Mouse (Mus musculus) liver, adult 2 months (tissue): ENCODE results near the gene Schip1. TPM values are rescaled to one million over a fixed set of nuclear protein-coding genes. Genes with fewer than 3 reads are reported as not detected.

Source experiments
- DNase-seq: peaks from one replicate; pipeline ENCODE4 v3.0.0-alpha.2; 2011; ENCODE audit warnings: low read depth, low spot score; ENCODE audit errors: extremely low read depth
- H3K27ac ChIP-seq: fragments of 200-500 bp; replicated peaks from 2 replicates; pipeline ENCODE4 v1.5.1; 2012; ENCODE audit warnings: low read depth, mild to moderate bottlenecking, control low read depth, inconsistent platforms, low read length; ENCODE audit not compliant: insufficient read depth
- H3K27me3 ChIP-seq: fragments of 200-500 bp; 2 replicates; pipeline ENCODE4 v1.6.1; 2012; ENCODE audit warnings: mild to moderate bottlenecking, moderate library complexity, low read length, inconsistent platforms; ENCODE audit not compliant: control insufficient read depth, insufficient read depth
- H3K36me3 ChIP-seq: fragments of 200-500 bp; 2 replicates; pipeline ENCODE4 v1.6.1; 2012; ENCODE audit warnings: low read length, inconsistent platforms; ENCODE audit not compliant: control insufficient read depth, insufficient read depth
- H3K4me1 ChIP-seq: fragments of 200-500 bp; 2 replicates; pipeline ENCODE4 v1.6.1; 2011; ENCODE audit warnings: low read length; ENCODE audit not compliant: control insufficient read depth, insufficient read depth
- H3K4me3 ChIP-seq: fragments of 200-500 bp; 2 replicates; pipeline ENCODE4 v1.5.1; 2011; ENCODE audit warnings: low read depth, mild to moderate bottlenecking, control low read depth, low read length, moderate library complexity; ENCODE audit not compliant: insufficient read depth
- H3K79me2 ChIP-seq: fragments of 200-500 bp; 2 replicates; pipeline ENCODE4 v1.6.1; 2012; ENCODE audit warnings: inconsistent platforms, mild to moderate bottlenecking, low read length, moderate library complexity; ENCODE audit not compliant: control insufficient read depth, insufficient read depth
- H3K9ac ChIP-seq: fragments of 200-500 bp; 2 replicates; pipeline ENCODE4 v1.6.1; 2012; ENCODE audit warnings: low read depth, mild to moderate bottlenecking, control low read depth, inconsistent platforms, low read length
- CTCF ChIP-seq: fragments of 200-500 bp; IDR thresholded peaks from 2 replicates; pipeline ENCODE4 v1.5.1; 2011; ENCODE audit warnings: low read depth, low read length, control low read depth
- POLR2A ChIP-seq: fragments of 200-500 bp; IDR thresholded peaks from 2 replicates; pipeline ENCODE4 v1.6.1; 2011; ENCODE audit warnings: low read length, control low read depth; ENCODE audit not compliant: insufficient read depth; ENCODE audit errors: extremely low read depth
- WGBS: fragments of 180-500 bp; shearing (Covaris S2); methylation state at CpG from one replicate; pipeline ENCODE4 v1.1.7; 2018; 5-methylcytosine and 5-hydroxymethylcytosine counted together
- polyA plus RNA-seq: library from polyadenylated mRNA; depleted of rRNA; stranded (reverse); fragments of >200 nt; gene quantifications from 2 replicates; pipeline ENCODE4 v1.2.3, GENCODE M21; 2012
- total RNA-seq: library from RNA; depleted of rRNA; stranded (reverse); fragments of >200 nt; gene quantifications from 2 replicates; pipeline ENCODE4 v1.2.3, GENCODE M21; 2014

The Schip1 gene
- total and polyA plus RNA-seq, 2 experiments: 0.48 to 1.6 TPM

GRCm38 (mm10) chr3:68531908-68532307 lies 467.3 kb downstream of the Schip1 start:
- Histone ChIP-seq H3K9ac (no peak overlapping the region), H3K79me2 (no peaks in the 10 kb centered on the region; the same call in 1 of the 2 replicates), H3K4me1 (no peaks in the 10 kb centered on the region), H3K27me3 (no peaks in the 10 kb centered on the region), H3K36me3 (no peaks in the 10 kb centered on the region), H3K27ac (no peak overlapping the region), H3K4me3 (no peak overlapping the region)
- no peak for TF ChIP-seq CTCF
- TF ChIP-seq POLR2A: no peak
- no peak for DNase-seq
- 93% methylated on average over 4 of the region's 4 CpGs for WGBS

GRCm38 (mm10) chr3:68534571-68535051 lies 470.0 kb downstream of the Schip1 start:
- no peaks in the 10 kb centered on the region for H3K36me3 ChIP-seq
- 14% methylated on average over 7 of the region's 7 CpGs for WGBS
- no peak overlapping the region for H3K4me3 ChIP-seq
- H3K27me3 ChIP-seq: no peaks in the 10 kb centered on the region
- peak; percentile 40 for DNase-seq
- H3K27ac ChIP-seq: no peak overlapping the region
- no peaks in the 10 kb centered on the region for H3K4me1 ChIP-seq
- TF ChIP-seq CTCF (no peak), POLR2A (no peak)
- H3K9ac ChIP-seq: no peak overlapping the region
- no peaks in the 10 kb centered on the region; the same call in 1 of the 2 replicates for H3K79me2 ChIP-seq

- no peak for DNase-seq
These were observed 470.6 kb downstream of the Schip1 start for GRCm38 (mm10) chr3:68535160-68535728.

GRCm38 (mm10) chr3:68536071-68536470 lies 471.5 kb downstream of the Schip1 start:
- DNase-seq: no peak
- Histone ChIP-seq H3K79me2 (no peaks in the 10 kb centered on the region), H3K4me3 (no peak overlapping the region), H3K9ac (no peak overlapping the region), H3K36me3 (no peaks in the 10 kb centered on the region), H3K27me3 (no peaks in the 10 kb centered on the region), H3K4me1 (no peaks in the 10 kb centered on the region), H3K27ac (no peak overlapping the region)
- 69% methylated on average over 3 of the region's 3 CpGs for WGBS
- TF ChIP-seq CTCF: no peak
- no peak for TF ChIP-seq POLR2A

More at GRCm38 (mm10) chr3:68535160-68535728, 470.6 kb downstream of the Schip1 start:
- 77% methylated on average over 7 of the region's 7 CpGs for whole genome bisulfite sequencing
- Histone ChIP-seq H3K4me1 (no peaks in the 10 kb centered on the region), H3K27ac (no peak overlapping the region), H3K27me3 (no peaks in the 10 kb centered on the region), H3K79me2 (no peaks in the 10 kb centered on the region), H3K9ac (no peak overlapping the region), H3K4me3 (no peak overlapping the region), H3K36me3 (no peaks in the 10 kb centered on the region)
- TF ChIP-seq CTCF (no peak), POLR2A (no peak)

GRCm38 (mm10) chr3:68541688-68542087 lies 477.1 kb downstream of the Schip1 start:
- TF ChIP-seq CTCF: no peak
- TF ChIP-seq POLR2A: no peak
- Histone ChIP-seq H3K79me2 (no peaks in the 10 kb centered on the region), H3K4me3 (no peak overlapping the region), H3K27ac (no peak overlapping the region), H3K27me3 (no peaks in the 10 kb centered on the region), H3K9ac (no peak overlapping the region), H3K36me3 (no peaks in the 10 kb centered on the region), H3K4me1 (no peaks in the 10 kb centered on the region)
- WGBS: 86% methylated on average over 8 of the region's 8 CpGs
- DNase-seq: no peak

- H3K27me3 ChIP-seq: no peaks in the 10 kb centered on the region
- peak; percentile 49 for DNase-seq
- no peaks in the 10 kb centered on the region for H3K4me1 ChIP-seq
- no peaks in the 10 kb centered on the region for H3K79me2 ChIP-seq
- peak overlapping the region; percentile 41 for H3K4me3 ChIP-seq
- H3K9ac ChIP-seq: no peak overlapping the region
- whole genome bisulfite sequencing: 8% methylated on average over 7 of the region's 7 CpGs
- no peak overlapping the region for H3K27ac ChIP-seq
- TF ChIP-seq CTCF (peak; percentile 62), POLR2A (no peak)
- no peaks in the 10 kb centered on the region for H3K36me3 ChIP-seq
These were observed 478.4 kb downstream of the Schip1 start for GRCm38 (mm10) chr3:68542944-68543501.
